Mouse (Mus musculus): ENCODE data around the gene Arhgef16. TPM values are rescaled to one million over a fixed set of nuclear protein-coding genes. Genes with fewer than 3 reads are reported as not detected.

Arhgef16 gene
- total RNA-seq, 2 experiments from 2014 or later: 0.38 to 1.0 TPM

DNA sequence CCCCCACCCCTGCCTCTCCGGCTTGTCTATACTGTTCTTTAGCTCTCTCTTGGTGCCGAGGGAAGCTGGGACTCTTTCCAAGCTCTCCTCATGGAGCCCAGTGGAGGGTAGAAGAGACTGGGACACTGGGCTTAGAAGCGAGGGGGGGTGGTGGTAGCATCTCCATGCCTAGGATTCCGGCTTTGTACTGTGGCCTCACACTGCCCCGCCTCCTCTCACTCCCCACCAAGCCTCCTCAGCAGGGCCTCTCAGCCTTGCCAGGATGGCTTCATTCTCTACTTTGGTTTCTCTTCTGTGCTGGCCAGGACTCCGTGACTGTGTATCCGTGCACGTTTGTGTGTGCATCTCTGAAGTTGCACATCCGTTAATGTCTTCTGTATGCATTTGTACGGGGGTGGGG lies 64.6 kb downstream of the Arhgef16 start:
- DNase-seq: no peak
- intact Hi-C loops (cut with DNase I): no loop called here

DNA sequence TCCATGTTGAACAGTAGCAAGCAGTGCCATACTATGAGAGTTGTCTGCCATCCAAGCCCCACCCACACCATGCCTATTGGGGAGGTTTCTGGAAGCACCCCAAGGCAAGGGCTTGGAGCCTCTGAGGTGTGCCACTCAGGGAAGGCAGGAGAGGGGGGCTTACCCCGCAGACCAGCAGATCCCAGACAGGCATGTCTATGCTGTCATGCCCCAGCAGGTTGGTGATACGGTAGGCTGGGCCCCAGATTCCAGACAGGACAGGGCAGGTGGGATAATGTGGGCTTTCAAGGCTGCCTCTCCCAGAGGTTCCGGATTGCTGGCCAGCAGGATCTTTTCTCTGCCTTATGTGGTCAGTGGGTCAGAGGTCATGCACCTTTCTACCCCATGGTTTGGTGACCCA lies 65.5 kb downstream of the Arhgef16 start:
- intact Hi-C loops (cut with DNase I): no loop called here
- no peak for DNase-seq

DNA sequence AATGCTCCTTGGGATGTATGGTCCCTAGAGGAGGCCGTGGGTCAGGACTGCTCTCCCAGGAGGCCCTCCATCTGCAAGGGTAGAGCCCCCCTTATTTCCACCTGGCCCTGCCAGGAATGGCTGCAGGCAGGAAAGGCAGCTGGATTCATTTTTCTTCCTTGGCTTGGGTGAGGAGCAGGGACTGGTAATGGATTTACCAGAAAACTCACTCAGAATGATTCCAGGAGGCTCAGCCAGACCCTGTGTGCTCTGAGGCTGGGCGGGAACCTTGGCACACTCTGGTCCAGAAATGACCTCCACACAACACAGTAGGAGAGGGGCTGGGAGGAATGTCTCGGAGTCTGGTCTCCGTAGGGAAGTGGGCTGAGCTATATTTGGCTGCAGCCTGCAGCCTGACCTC lies 69.2 kb downstream of the Arhgef16 start:
- DNase-seq: no peak

DNA sequence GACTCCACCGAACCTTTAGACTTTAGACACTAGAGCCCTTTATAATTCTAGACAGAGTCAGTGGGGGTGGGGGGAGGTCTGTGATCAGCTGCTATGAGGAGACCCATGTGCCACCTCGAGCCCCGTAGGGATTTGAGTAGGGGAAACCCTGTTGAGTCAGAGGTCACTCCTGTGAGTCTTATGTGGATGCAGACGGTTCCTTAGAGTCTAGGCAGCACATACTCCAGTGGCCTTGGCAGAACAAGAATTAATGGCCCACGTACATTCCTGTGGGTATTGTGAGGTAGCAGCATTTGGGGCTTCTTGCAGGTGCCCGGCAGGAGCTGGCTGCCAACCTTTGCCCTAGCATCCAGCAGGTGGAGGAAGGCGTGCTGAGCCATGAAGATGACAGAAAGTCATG lies 70.1 kb downstream of the Arhgef16 start:
- intact Hi-C loops (cut with DNase I): no loop called here
- no peak for DNase-seq

More for the DNA sequence above, 69.2 kb downstream of the Arhgef16 start:
- intact Hi-C loops (cut with DNase I): no loop called here

DNA sequence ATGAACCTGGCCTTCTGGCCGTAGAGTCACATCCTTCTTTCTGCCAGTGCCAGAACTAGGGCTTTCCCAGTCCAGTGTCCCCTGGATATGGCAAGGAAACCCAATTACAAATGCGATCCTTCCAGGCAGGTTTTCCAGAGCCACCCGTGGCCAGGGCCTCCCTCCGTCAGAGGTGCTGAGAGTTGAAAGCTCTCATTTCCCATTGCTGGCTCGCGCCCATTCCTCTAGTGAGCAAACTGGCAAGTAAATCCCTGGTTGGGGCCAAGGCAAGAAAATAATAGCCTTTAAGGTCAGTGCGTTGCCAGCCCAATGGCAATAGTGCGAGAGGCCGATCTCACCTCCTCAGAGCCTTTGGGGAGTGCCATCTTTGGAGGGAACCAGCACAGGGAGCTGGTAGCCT lies 71.9 kb downstream of the Arhgef16 start:
- no peak for DNase-seq
- intact Hi-C loops (cut with DNase I): no loop called here

Other genes with a start within 250 kb of the Arhgef16 start
- 1 to 10 TPM; 3.7 to 4.3 TPM for gene Trp73, start 161.5 kb downstream of the Arhgef16 start, total RNA-seq (2021)
- 10 to 100 TPM; 27.0 to 30.4 TPM for gene Wrap73, start 159.3 kb downstream of the Arhgef16 start, total RNA-seq (2021)
- gene Tprgl, start 141.0 kb downstream of the Arhgef16 start, total RNA-seq (2021): 100 to 1,000 TPM; 119 to 121 TPM
- 10 to 100 TPM; 10.4 to 13.7 TPM for gene Megf6, start 130.9 kb downstream of the Arhgef16 start, total RNA-seq (2021)
- gene B230104I21Rik, start 34.5 kb upstream of the Arhgef16 start, total RNA-seq (2021): not detected

All from left cerebral cortex, postnatal 4 days (tissue).